Mouse (Mus musculus): ENCODE results near the gene Heatr6.

DNA sequence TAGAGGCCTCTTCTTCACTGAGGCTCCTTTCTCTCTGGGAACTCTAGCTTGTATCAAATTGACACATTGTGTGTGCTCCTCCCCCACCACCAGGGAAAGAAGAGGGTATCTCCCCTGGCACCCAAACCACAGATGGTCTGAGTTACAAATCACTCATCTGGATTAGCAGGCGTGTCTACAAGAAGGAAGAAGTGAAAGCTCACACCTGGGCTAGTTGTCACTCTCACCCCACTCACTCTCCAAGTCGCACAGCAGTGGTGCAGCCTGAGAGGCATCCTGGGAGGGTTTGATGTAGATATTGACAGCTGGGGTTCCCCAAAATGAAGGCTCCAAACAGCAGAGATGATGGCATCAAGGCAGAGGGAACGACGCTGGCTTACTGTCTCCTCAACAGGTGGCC is 7.3 kb upstream of the Heatr6 start:
- no peak for TF ChIP-seq CTCF (IDR thresholded peaks at IDR 0.05; ENCODE audit: borderline replicate concordance, control insufficient read depth, extremely low read depth, insufficient read depth, low read length, poor library complexity)
- TF ChIP-seq POLR2A (IDR thresholded peaks at IDR 0.05; ENCODE audit: control insufficient read depth, extremely low read depth, insufficient read depth, low read length, poor library complexity) = no peak
